Mouse (Mus musculus) forebrain, postnatal 0 days (tissue): Measurements from ENCODE around the gene Prss36. TPM values are rescaled to one million over a fixed set of nuclear protein-coding genes. Genes with fewer than 3 reads are reported as not detected.

Source experiments
- ATAC-seq: fragments of 200-750 bp; cut with Nextera tagmentation; 2 replicates; pipeline ENCODE4 v1.8.0; 2017; ENCODE audit warnings: mild to moderate bottlenecking, moderate library complexity
- DNase-seq: peaks from one replicate; pipeline ENCODE4 v3.0.0-alpha.2; 2015
- H3K27ac ChIP-seq: fragments of 300-500 bp; sonication (generic); 2 replicates; pipeline ENCODE4 v1.5.1; 2014; ENCODE audit warnings: low read depth, mild to moderate bottlenecking, antibody characterized with exemption, low read length, moderate library complexity, mixed read lengths
- H3K27me3 ChIP-seq: fragments of 300-500 bp; sonication (generic); 2 replicates; pipeline ENCODE4 v1.6.1; 2014; ENCODE audit warnings: mild to moderate bottlenecking, low read length, mixed read lengths; ENCODE audit not compliant: insufficient read depth
- H3K36me3 ChIP-seq: fragments of 300-500 bp; sonication (generic); 2 replicates; pipeline ENCODE4 v1.6.1; 2014; ENCODE audit warnings: mild to moderate bottlenecking, moderate library complexity; ENCODE audit not compliant: insufficient read depth
- H3K4me1 ChIP-seq: fragments of 300-500 bp; sonication (generic); 2 replicates; pipeline ENCODE4 v1.6.1; 2014; ENCODE audit warnings: antibody characterized with exemption; ENCODE audit not compliant: insufficient read depth
- H3K4me2 ChIP-seq: fragments of 300-500 bp; sonication (generic); 2 replicates; pipeline ENCODE4 v1.6.1; 2014; ENCODE audit warnings: low read depth, mild to moderate bottlenecking, moderate library complexity
- H3K4me3 ChIP-seq: fragments of 300-500 bp; sonication (generic); 2 replicates; pipeline ENCODE4 v1.5.1; 2014; ENCODE audit warnings: low read depth, low read length, mixed read lengths
- H3K9ac ChIP-seq: fragments of 300-500 bp; sonication (generic); 2 replicates; pipeline ENCODE4 v1.6.1; 2014; ENCODE audit warnings: mild to moderate bottlenecking
- H3K9me3 ChIP-seq: fragments of 300-500 bp; sonication (generic); 2 replicates; pipeline ENCODE4 v1.6.1; 2016; ENCODE audit warnings: low read length
- CTCF ChIP-seq: sonication (generic); IDR thresholded peaks from 2 replicates; pipeline ENCODE4 v1.5.1; 2016; ENCODE audit warnings: antibody characterized with exemption, control low read depth, low read depth
- WGBS: fragments of 180-500 bp; shearing (Covaris S2); extraction: QIAGEN DNeasy Blood & Tissue Kit; methylation state at CpG from one replicate; pipeline ENCODE4 v1.1.7; 2014; 5-methylcytosine and 5-hydroxymethylcytosine counted together
- polyA plus RNA-seq: library from polyadenylated mRNA; unstranded; fragments of >200 nt; fragmentation: Nextera tagmentation; extraction: Ambion mirVana; gene quantifications from 2 replicates; pipeline ENCODE4 v1.2.1, GENCODE M21; 2015
- total RNA-seq: library from RNA; depleted of rRNA; stranded (reverse); fragments of >200 nt; gene quantifications from 2 replicates; pipeline ENCODE4 v1.2.3, GENCODE M21; 2014; rRNA removed

Prss36 gene
- total and polyA plus RNA-seq, 2 experiments from 2014 or later, result 6.4 to 15.6 TPM

DNA sequence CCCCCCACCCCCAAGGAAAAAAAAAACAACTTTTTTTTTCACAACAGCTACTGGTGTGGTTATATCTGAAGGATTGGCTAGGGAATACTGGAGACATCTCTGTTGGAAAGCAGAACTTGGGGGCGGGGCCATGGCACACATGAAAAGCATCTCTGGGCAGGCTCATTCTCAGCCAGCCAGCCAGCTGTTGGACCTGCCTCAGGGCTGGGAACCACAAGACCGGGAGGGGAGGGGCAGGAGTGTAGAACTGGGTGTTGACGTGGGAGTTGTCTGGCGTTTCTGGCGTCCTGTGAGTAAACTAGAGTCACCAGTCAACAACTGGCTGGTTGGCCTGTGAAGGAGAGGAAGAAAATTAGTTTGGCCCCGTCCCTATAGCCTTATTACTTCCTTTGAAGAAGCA, 60.6 kb downstream of the Prss36 start:
- no peak overlapping the region for H3K4me3 ChIP-seq
- H3K9me3 ChIP-seq, result no peaks in the 10 kb centered on the region
- no peaks in the 10 kb centered on the region for H3K4me1 ChIP-seq
- no peak overlapping the region for H3K27ac ChIP-seq
- H3K4me2 ChIP-seq, result no peak overlapping the region
- peaks cover 84% of the 10 kb centered on the region for H3K36me3 ChIP-seq
- DNase-seq (no peak), ATAC-seq (no peak)
- no peak for TF ChIP-seq CTCF
- no peaks in the 10 kb centered on the region for H3K27me3 ChIP-seq
- WGBS, result 74% methylated on average over 6 of the region's 6 CpGs
- no peak overlapping the region for H3K9ac ChIP-seq

Other genes with a start within 250 kb of the Prss36 start
- gene Bcl7c, start 237.8 kb downstream of the Prss36 start, total RNA-seq, result 93.1 and 102 TPM in 2 replicates
- 43.9 and 47.5 TPM in 2 replicates for gene Bcl7c, start 237.8 kb downstream of the Prss36 start, polyA plus RNA-seq
- 6.5 and 6.6 TPM in 2 replicates for gene Ctf1, start 234.0 kb downstream of the Prss36 start, total RNA-seq
- 3.8 and 4.3 TPM in 2 replicates for gene Ctf1, start 234.0 kb downstream of the Prss36 start, polyA plus RNA-seq
- gene Ctf2, start 214.6 kb downstream of the Prss36 start, total RNA-seq, result not detected in 2 replicates
- not detected in 2 replicates for gene Ctf2, start 214.6 kb downstream of the Prss36 start, polyA plus RNA-seq
- gene Fbxl19, start 202.2 kb downstream of the Prss36 start, total RNA-seq, result 162 and 178 TPM in 2 replicates
- 6.9 and 7.9 TPM in 2 replicates for gene Fbxl19, start 202.2 kb downstream of the Prss36 start, polyA plus RNA-seq
- 19.0 and 19.4 TPM in 2 replicates for gene Orai3, start 176.9 kb downstream of the Prss36 start, total RNA-seq
- gene Orai3, start 176.9 kb downstream of the Prss36 start, polyA plus RNA-seq, result 9.6 and 13.4 TPM in 2 replicates
- gene Setd1a, start 170.1 kb downstream of the Prss36 start, total RNA-seq, result 18.2 and 20.7 TPM in 2 replicates
- 13.2 and 13.7 TPM in 2 replicates for gene Setd1a, start 170.1 kb downstream of the Prss36 start, polyA plus RNA-seq
- gene Gm49388, start 161.1 kb downstream of the Prss36 start, total RNA-seq, result 0.05 TPM in 1 of 2 replicates, not detected in the other
- not detected in 2 replicates for gene Gm49388, start 161.1 kb downstream of the Prss36 start, polyA plus RNA-seq
- gene Hsd3b7, start 146.1 kb downstream of the Prss36 start, total RNA-seq, result 7.1 and 8.4 TPM in 2 replicates
- 8.4 and 8.7 TPM in 2 replicates for gene Hsd3b7, start 146.1 kb downstream of the Prss36 start, polyA plus RNA-seq
- gene Stx4a, start 122.4 kb downstream of the Prss36 start, total RNA-seq, result 7.5 and 9.2 TPM in 2 replicates
- gene Stx4a, start 122.4 kb downstream of the Prss36 start, polyA plus RNA-seq, result 18.8 and 20.4 TPM in 2 replicates
- gene Stx1b, start 122.2 kb downstream of the Prss36 start, total RNA-seq, result 37.9 and 51.3 TPM in 2 replicates
- gene Stx1b, start 122.2 kb downstream of the Prss36 start, polyA plus RNA-seq, result 38.5 and 58.4 TPM in 2 replicates
- 31.2 and 37.7 TPM in 2 replicates for gene Zfp646, start 70.5 kb downstream of the Prss36 start, total RNA-seq
- 3.8 and 4.2 TPM in 2 replicates for gene Zfp646, start 70.5 kb downstream of the Prss36 start, polyA plus RNA-seq
- gene Zfp668, start 69.9 kb downstream of the Prss36 start, total RNA-seq, result 16.0 and 25.1 TPM in 2 replicates
- gene Zfp668, start 69.9 kb downstream of the Prss36 start, polyA plus RNA-seq, result 23.7 and 34.2 TPM in 2 replicates
- 0.62 and 0.81 TPM in 2 replicates for gene Prss53, start 55.8 kb downstream of the Prss36 start, total RNA-seq
- gene Prss53, start 55.8 kb downstream of the Prss36 start, polyA plus RNA-seq, result 0.24 and 0.69 TPM in 2 replicates
- gene Gm21974, start 51.3 kb downstream of the Prss36 start, total RNA-seq, result not detected in 2 replicates
- gene Gm21974, start 51.3 kb downstream of the Prss36 start, polyA plus RNA-seq, result not detected in 2 replicates
- 17.2 and 28.0 TPM in 2 replicates for gene Vkorc1, start 51.1 kb downstream of the Prss36 start, total RNA-seq
- gene Vkorc1, start 51.1 kb downstream of the Prss36 start, polyA plus RNA-seq, result 69.4 and 73.0 TPM in 2 replicates
- 43.0 and 56.2 TPM in 2 replicates for gene Bckdk, start 42.6 kb downstream of the Prss36 start, total RNA-seq
- gene Bckdk, start 42.6 kb downstream of the Prss36 start, polyA plus RNA-seq, result 66.8 and 69.3 TPM in 2 replicates
- 30.6 and 41.1 TPM in 2 replicates for gene Kat8, start 34.2 kb downstream of the Prss36 start, total RNA-seq
- 34.8 and 37.0 TPM in 2 replicates for gene Kat8, start 34.2 kb downstream of the Prss36 start, polyA plus RNA-seq
- gene Prss8, start 16.6 kb downstream of the Prss36 start, total RNA-seq, result 0.38 and 1.1 TPM in 2 replicates
- 0.92 and 1.5 TPM in 2 replicates for gene Prss8, start 16.6 kb downstream of the Prss36 start, polyA plus RNA-seq
- gene Fus, start 20.7 kb upstream of the Prss36 start, total RNA-seq, result 30.2 and 51.0 TPM in 2 replicates
- 221 and 323 TPM in 2 replicates for gene Fus, start 20.7 kb upstream of the Prss36 start, polyA plus RNA-seq
- 8.1 and 12.1 TPM in 2 replicates for gene Pycard, start 47.1 kb upstream of the Prss36 start, total RNA-seq
- gene Pycard, start 47.1 kb upstream of the Prss36 start, polyA plus RNA-seq, result 7.4 and 8.5 TPM in 2 replicates
- 0.15 and 0.43 TPM in 2 replicates for gene Trim72, start 57.2 kb upstream of the Prss36 start, total RNA-seq
- not detected in 2 replicates for gene Trim72, start 57.2 kb upstream of the Prss36 start, polyA plus RNA-seq
- 1.4 and 1.7 TPM in 2 replicates for gene Itgam, start 115.9 kb upstream of the Prss36 start, total RNA-seq
- 0.39 and 0.92 TPM in 2 replicates for gene Itgam, start 115.9 kb upstream of the Prss36 start, polyA plus RNA-seq
- gene Gm49368, start 116.0 kb upstream of the Prss36 start, total RNA-seq, result not detected in 2 replicates
- gene Gm49368, start 116.0 kb upstream of the Prss36 start, polyA plus RNA-seq, result not detected in 2 replicates
- 0.23 and 0.24 TPM in 2 replicates for gene Itgax, start 182.8 kb upstream of the Prss36 start, total RNA-seq
- 0.09 and 0.16 TPM in 2 replicates for gene Itgax, start 182.8 kb upstream of the Prss36 start, polyA plus RNA-seq
- 0.05 and 0.15 TPM in 2 replicates for gene Itgad, start 207.7 kb upstream of the Prss36 start, total RNA-seq
- 0.38 and 0.39 TPM in 2 replicates for gene Itgad, start 207.7 kb upstream of the Prss36 start, polyA plus RNA-seq